Mouse (Mus musculus) ovary, adult 18-20 months (tissue): ENCODE results near the gene Rft1.

Source experiments
- DNase-seq: peaks from one replicate; pipeline ENCODE4 v3.0.0; 2022; ENCODE audit warnings: low spot score, mixed read lengths

Gene Rft1

DNA sequence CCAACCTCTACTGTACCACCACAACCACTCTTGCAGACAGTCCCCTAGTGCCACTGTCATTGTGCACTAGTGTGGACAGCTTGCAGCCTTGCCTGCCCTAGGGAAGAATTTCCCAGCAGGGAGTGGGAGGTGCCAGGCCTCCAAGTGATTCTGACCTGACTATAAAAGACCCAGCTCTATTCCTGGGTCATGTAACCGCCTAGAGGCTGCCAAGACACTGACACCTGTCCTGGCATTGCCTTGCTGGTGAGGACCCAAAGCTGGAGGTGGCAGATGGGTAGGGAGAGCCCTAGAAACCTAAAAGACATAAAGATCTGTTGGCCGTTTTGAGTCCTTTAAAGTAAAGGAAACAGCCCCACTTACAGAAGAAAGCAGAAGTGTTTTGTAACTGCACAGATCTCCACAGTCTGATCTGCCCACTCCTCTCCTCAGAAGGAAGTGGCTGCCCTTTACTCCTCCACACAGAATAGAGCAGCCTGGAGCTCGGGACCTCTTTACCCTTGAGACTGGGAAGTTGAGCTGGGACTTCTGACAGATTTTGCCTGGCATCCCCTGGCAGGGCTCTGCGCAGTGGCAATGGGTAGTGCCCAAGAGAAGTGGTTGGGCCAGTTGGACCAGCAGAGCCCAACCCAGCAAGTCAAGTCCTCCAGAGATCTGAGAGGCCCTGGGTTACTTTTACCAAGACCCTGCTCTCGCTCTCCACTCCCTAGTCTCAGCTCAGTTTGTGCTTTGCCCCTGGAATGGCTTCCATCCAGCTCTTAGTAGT is 23.2 kb upstream of the Rft1 start:
- DNase-seq = no peak

GRCm38 (mm10) chr14:30631834-30632233 is 22.3 kb upstream of the Rft1 start:
- no peak for DNase-seq

DNA sequence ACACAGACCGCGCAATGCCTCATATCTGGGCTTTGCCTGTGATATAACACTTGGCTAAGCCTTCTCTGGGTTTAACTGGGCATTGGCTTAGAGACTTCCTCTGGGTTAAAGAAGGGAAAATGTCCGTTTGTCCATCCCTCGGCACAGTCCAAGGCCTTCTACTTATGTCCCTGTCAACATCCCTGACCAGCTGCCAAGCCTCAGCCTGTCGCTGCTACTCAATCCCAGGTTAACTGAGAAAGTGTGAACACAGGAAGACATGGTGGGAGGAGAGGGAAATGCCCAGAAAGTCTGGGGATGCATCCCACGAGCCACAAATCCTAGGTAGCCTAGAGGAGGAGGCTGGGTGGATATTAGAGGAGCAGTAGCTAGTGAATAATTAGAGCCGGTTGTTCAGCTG is 20.5 kb upstream of the Rft1 start:
- no peak for DNase-seq

DNA sequence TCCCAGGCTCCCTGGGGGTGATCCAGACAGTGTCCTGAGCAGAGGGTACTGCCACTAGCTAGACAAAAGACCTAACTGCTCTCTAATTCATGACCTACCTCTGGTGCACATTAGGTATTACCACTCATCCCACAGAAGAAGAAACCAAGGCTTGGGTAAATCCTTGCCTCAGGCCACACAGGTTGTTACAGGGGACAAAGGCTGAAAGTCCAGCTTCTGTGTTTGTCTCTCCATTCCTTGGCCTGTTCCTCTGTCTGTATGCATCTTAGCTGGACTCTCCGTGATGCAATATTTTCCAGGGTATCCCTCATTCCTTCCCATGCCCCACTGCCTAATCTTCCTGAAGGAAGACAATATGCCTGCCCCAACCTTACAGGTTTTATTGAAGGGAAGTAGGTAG is 19.7 kb upstream of the Rft1 start:
- DNase-seq = no peak

- no peak for DNase-seq
Observed at GRCm38 (mm10) chr14:30635219-30635910, 18.8 kb upstream of the Rft1 start.

DNA sequence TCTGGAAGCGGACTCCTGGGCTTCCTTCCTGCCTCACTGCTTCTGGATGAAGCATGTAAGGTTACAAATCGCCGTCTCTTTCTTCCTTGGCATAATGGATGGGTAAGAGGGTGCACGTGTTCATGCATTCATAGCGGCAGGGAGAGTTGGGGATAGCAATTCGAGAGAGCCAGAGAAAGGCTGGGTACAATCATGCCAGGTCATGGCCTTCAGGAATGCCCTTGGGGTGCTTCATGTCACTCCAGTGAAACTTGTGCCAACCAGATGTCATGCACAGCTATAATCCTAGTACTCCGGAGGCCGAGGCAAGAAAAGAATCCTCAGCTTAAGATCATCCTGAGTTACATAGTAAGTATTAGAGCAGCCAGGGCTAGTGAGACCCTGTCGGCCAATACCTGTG is 17.7 kb upstream of the Rft1 start:
- DNase-seq = no peak

DNA sequence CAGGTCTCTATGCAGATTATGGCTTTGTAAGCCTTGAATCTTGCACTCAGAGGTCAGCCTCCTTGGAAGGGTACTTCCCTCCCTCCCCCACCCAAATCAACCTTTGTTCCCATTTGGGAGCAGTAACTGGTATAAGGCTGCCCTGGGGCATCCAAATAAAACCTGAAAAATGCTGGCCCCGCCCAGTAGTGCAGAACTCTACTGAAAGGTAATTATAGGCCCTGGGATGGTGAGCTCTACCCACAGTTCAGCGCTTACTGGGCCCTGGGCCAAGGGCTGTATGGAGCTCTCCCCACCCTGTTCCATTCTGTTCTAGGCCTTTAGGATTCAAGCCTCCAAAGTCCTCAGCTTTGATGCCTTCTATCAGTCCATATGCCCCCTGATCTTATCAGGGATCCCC is 17.1 kb upstream of the Rft1 start:
- DNase-seq = no peak

GRCm38 (mm10) chr14:30638009-30638408 is 16.2 kb upstream of the Rft1 start:
- DNase-seq = peak; percentile 53

DNA sequence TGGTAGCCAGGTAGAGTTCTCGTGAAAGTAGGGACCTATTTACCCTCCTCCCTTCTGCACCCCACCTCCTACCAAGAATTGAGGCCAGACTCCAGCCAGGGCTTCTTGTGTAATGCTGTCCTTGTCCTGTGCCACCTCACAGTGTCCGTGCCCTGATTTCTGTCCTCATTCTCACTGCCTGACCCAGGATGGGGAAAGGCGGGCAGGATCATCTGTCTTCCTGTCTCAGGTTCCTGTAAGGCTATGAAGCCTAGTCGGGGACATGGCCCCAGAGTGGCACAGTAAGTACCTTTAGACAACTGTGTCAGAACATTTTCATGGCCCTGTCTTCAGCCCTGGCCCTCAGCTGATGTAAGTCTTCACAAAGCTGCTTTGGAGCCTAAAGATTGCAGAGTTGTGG is 15.5 kb upstream of the Rft1 start:
- DNase-seq = no peak

GRCm38 (mm10) chr14:30641748-30642147 is 12.4 kb upstream of the Rft1 start:
- no peak for DNase-seq

GRCm38 (mm10) chr14:30644026-30644425 is 10.1 kb upstream of the Rft1 start:
- DNase-seq = no peak

GRCm38 (mm10) chr14:30645066-30645465 is 9.1 kb upstream of the Rft1 start:
- no peak for DNase-seq

- no peak for DNase-seq
Observed at GRCm38 (mm10) chr14:30646486-30646885, 7.7 kb upstream of the Rft1 start.

- DNase-seq = no peak
Observed at GRCm38 (mm10) chr14:30648478-30648877, 5.7 kb upstream of the Rft1 start.

- no peak for DNase-seq
Observed at GRCm38 (mm10) chr14:30649745-30650144, 4.4 kb upstream of the Rft1 start.

- peak; percentile 92 for DNase-seq
Observed at GRCm38 (mm10) chr14:30650969-30651368, 3.2 kb upstream of the Rft1 start.

- no peak for DNase-seq
Observed at GRCm38 (mm10) chr14:30654691-30655228, 600 bp downstream of the Rft1 start.

DNA sequence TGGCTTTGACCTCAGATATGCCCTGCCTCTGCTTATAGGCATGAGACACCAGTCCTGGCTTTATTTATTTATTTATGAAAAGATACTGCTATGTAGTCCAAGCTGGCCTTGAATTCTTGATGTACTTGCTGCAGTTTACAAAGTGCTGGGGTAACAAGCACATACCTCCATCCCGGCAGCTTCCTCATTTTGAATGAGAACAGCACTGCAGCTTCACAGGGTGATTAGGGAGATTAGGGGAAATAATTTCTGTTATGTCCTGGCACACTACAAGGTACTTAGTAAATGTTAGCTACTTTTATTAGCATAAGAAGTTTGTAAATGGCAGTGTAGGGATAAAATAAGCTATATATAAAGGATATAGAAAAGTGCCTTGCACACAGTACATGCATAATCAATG is 1.4 kb downstream of the Rft1 start:
- DNase-seq = no peak

DNA sequence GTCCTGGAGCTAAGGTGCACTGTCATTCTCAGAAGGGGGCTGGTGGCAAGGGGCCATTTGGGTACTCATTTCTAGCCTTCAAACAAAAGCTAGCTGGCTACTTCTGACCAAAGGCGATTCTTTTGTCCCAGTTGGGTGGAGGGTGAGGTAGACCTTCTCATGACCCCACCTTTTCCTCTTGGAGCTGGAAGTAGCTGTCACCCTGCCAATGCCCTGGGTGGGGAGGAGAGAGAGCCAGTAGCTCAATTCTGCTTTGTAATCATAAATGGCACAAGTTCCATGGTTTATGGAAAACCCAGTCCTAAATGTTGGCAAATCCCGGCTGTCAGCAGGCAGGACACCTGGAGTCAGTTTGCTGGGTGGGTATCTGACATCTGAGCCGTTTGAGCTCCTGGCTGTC is 11.9 kb downstream of the Rft1 start:
- no peak for DNase-seq

DNA sequence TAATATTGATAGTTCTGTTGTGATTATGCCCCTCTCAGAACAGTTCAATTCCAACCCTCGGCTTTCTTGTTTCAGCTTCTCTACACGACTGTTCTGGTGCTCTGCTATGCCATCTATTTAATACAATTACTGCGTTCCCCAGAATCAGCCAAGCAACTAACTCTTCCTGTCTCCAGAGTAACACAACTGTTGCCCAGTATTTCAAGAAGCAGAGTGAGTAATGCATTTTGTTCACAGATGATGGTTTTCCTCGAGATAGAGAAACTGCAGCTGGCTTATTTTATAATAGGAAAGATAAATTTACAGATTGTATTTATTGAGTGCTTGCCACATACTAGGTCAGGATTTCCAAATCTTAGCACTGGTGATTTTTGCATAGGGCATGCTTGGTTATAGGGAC is 12.4 kb downstream of the Rft1 start:
- DNase-seq = no peak

GRCm38 (mm10) chr14:30670161-30670560 is 16.0 kb downstream of the Rft1 start:
- no peak for DNase-seq

- DNase-seq = no peak
Observed at GRCm38 (mm10) chr14:30671095-30671985, 17.2 kb downstream of the Rft1 start.

GRCm38 (mm10) chr14:30671986-30672312 is 17.8 kb downstream of the Rft1 start:
- peak; percentile 62 for DNase-seq
